Mouse (Mus musculus) CH12.LX (cell line): ENCODE measurements around the gene Rps6ka1. TPM values are rescaled to one million over a fixed set of nuclear protein-coding genes. Genes with fewer than 3 reads are reported as not detected.

Experiments used
- DNase-seq: peaks from one replicate; pipeline ENCODE4 v3.0.0-alpha.2; 2013; ENCODE audit errors: extremely low read depth
- H3K27ac ChIP-seq: 2 replicates; pipeline ENCODE4 v1.5.1; 2012; ENCODE audit warnings: low read depth, mild to moderate bottlenecking, control low read depth, moderate library complexity; ENCODE audit not compliant: insufficient read depth
- H3K27me3 ChIP-seq: replicated peaks from 2 replicates; pipeline ENCODE3; 2012; ENCODE audit warnings: inconsistent platforms
- H3K36me3 ChIP-seq, 2 experiments: replicated peaks in 1 of 2; 2 replicates each; pipeline versions ENCODE3 to v1.6.1; 2012; ENCODE audit warnings: inconsistent platforms in 1 of 2, low read length in 1 of 2, mild to moderate bottlenecking in 1 of 2, mixed read lengths in 1 of 2, moderate library complexity in 1 of 2; ENCODE audit not compliant: control insufficient read depth in 1 of 2, insufficient read depth in 1 of 2
- H3K4me1 ChIP-seq, 2 experiments: 2 replicates each; pipeline ENCODE4 v1.6.1; 2012; ENCODE audit warnings: inconsistent platforms in 1 of 2, moderate library complexity in 1 of 2; ENCODE audit not compliant: insufficient read depth in 2 of 2, control insufficient read depth in 1 of 2
- H3K4me2 ChIP-seq: 2 replicates; pipeline ENCODE4 v1.6.1; 2012; ENCODE audit warnings: low read depth, mild to moderate bottlenecking, control low read depth; ENCODE audit not compliant: poor library complexity, insufficient read depth, severe bottlenecking
- H3K4me3 ChIP-seq, 3 experiments: fragments of 150-350 bp in 1 of 3; sonication (generic) in 1 of 3; replicated peaks in 1 of 3; 2 replicates each; pipeline versions ENCODE3 to v1.5.1; 2011 to 2012; ENCODE audit warnings: low read depth in 2 of 3, low read length in 2 of 3, mild to moderate bottlenecking in 2 of 3, moderate library complexity in 2 of 3, control low read depth in 1 of 3, improper control_type of control experiment in 1 of 3, inconsistent platforms in 1 of 3, mixed read lengths in 1 of 3; ENCODE audit not compliant: poor library complexity in 1 of 3
- H3K79me2 ChIP-seq: replicated peaks from 2 replicates; pipeline ENCODE4 v1.6.1; 2012; ENCODE audit warnings: mild to moderate bottlenecking, moderate library complexity; ENCODE audit not compliant: control insufficient read depth, poor library complexity, insufficient read depth, severe bottlenecking; ENCODE audit errors: extremely low read depth
- H3K9ac ChIP-seq: 2 replicates; pipeline ENCODE4 v1.6.1; 2012; ENCODE audit warnings: low read depth, mild to moderate bottlenecking, control low read depth, moderate library complexity; ENCODE audit not compliant: insufficient read depth
- H3K9me3 ChIP-seq: replicated peaks from 2 replicates; pipeline ENCODE3; 2012; ENCODE audit warnings: low read length, inconsistent platforms, mixed read lengths
- BHLHE40 ChIP-seq: IDR thresholded peaks from 2 replicates; pipeline ENCODE4 v1.6.1; 2011; ENCODE audit warnings: mild to moderate bottlenecking, low read depth, low read length, improper control_type of control experiment
- CHD1 ChIP-seq: IDR thresholded peaks from 2 replicates; pipeline ENCODE4 v1.6.1; 2012; ENCODE audit warnings: low read depth, low read length, improper control_type of control experiment, inconsistent platforms
- CHD2 ChIP-seq: IDR thresholded peaks from 2 replicates; pipeline ENCODE4 v1.6.1; 2011; ENCODE audit warnings: low read length, improper control_type of control experiment
- CTCF ChIP-seq, 2 experiments: IDR thresholded peaks in 1 of 2; conservative IDR thresholded peaks in 1 of 2; 2 replicates each; pipeline ENCODE4 v1.5.1; 2011 to 2012; ENCODE audit warnings: low read depth in 2 of 2, low read length in 2 of 2, improper control_type of control experiment in 1 of 2, inconsistent platforms in 1 of 2, mild to moderate bottlenecking in 1 of 2, moderate library complexity in 1 of 2
- ETS1 ChIP-seq: conservative IDR thresholded peaks from 2 replicates; pipeline ENCODE4 v1.6.1; 2012; ENCODE audit warnings: low read depth, mild to moderate bottlenecking, inconsistent platforms, low read length, improper control_type of control experiment, moderate library complexity
- GABPA ChIP-seq: IDR thresholded peaks from 2 replicates; pipeline ENCODE4 v1.6.1; 2012; ENCODE audit warnings: low read depth, low read length, improper control_type of control experiment, inconsistent platforms; ENCODE audit not compliant: insufficient replicate concordance
- IRF4 ChIP-seq: IDR thresholded peaks from 2 replicates; pipeline ENCODE4 v1.6.1; 2014; ENCODE audit warnings: low read depth, mild to moderate bottlenecking, inconsistent platforms, low read length, improper control_type of control experiment
- JUN ChIP-seq: IDR thresholded peaks from 2 replicates; pipeline ENCODE4 v1.6.1; 2011; ENCODE audit warnings: low read depth, mild to moderate bottlenecking, low read length, improper control_type of control experiment, moderate library complexity; ENCODE audit not compliant: insufficient read depth
- JUND ChIP-seq: conservative IDR thresholded peaks from 2 replicates; pipeline ENCODE4 v1.6.1; 2011; ENCODE audit warnings: low read depth, low read length, improper control_type of control experiment
- KAT2A ChIP-seq: IDR thresholded peaks from 2 replicates; pipeline ENCODE4 v1.6.1; 2012; ENCODE audit warnings: low read length, improper control_type of control experiment, inconsistent platforms; ENCODE audit not compliant: insufficient replicate concordance
- MAFK ChIP-seq: IDR thresholded peaks from 2 replicates; pipeline ENCODE4 v1.6.1; 2011; ENCODE audit warnings: low read length, improper control_type of control experiment; ENCODE audit not compliant: insufficient replicate concordance
- MAZ ChIP-seq: IDR thresholded peaks from 2 replicates; pipeline ENCODE4 v1.6.1; 2012; ENCODE audit warnings: low read depth, mild to moderate bottlenecking, inconsistent platforms, low read length, improper control_type of control experiment, moderate library complexity
- MXI1 ChIP-seq: IDR thresholded peaks from 2 replicates; pipeline ENCODE4 v1.6.1; 2011; ENCODE audit warnings: mild to moderate bottlenecking, low read depth, low read length, improper control_type of control experiment
- MYC ChIP-seq: IDR thresholded peaks from 2 replicates; pipeline ENCODE4 v1.6.1; 2011; ENCODE audit warnings: low read depth, mild to moderate bottlenecking, improper control_type of control experiment, low read length
- NELFE ChIP-seq: IDR thresholded peaks from 2 replicates; pipeline ENCODE4 v1.6.1; 2011; ENCODE audit warnings: low read depth, low read length, improper control_type of control experiment
- PAX5 ChIP-seq: IDR thresholded peaks from 2 replicates; pipeline ENCODE4 v1.6.1; 2012; ENCODE audit warnings: low read length, inconsistent platforms, mixed read lengths
- POLR2A ChIP-seq: IDR thresholded peaks from 2 replicates; pipeline ENCODE4 v1.6.1; 2011; ENCODE audit warnings: low read depth, mild to moderate bottlenecking, improper control_type of control experiment, low read length
- TBP ChIP-seq: conservative IDR thresholded peaks from 2 replicates; pipeline ENCODE4 v1.6.1; 2011; ENCODE audit warnings: low read depth, low read length, improper control_type of control experiment
- TCF12 ChIP-seq: IDR thresholded peaks from 2 replicates; pipeline ENCODE4 v1.6.1; 2014; ENCODE audit warnings: low read depth, mild to moderate bottlenecking, inconsistent platforms, low read length, improper control_type of control experiment
- UBTF ChIP-seq: IDR thresholded peaks from 2 replicates; pipeline ENCODE4 v1.6.1; 2012; ENCODE audit warnings: low read depth, mild to moderate bottlenecking, inconsistent platforms, low read length, improper control_type of control experiment, moderate library complexity
- USF1 ChIP-seq: IDR thresholded peaks from 2 replicates; pipeline ENCODE4 v1.6.1; 2014; ENCODE audit warnings: low read depth, mild to moderate bottlenecking, inconsistent platforms, low read length, improper control_type of control experiment
- ZC3H11A ChIP-seq: IDR thresholded peaks from 2 replicates; pipeline ENCODE4 v1.6.1; 2012; ENCODE audit warnings: low read depth, mild to moderate bottlenecking, inconsistent platforms, low read length, improper control_type of control experiment
- ZMIZ1 ChIP-seq: IDR thresholded peaks from 2 replicates; pipeline ENCODE4 v1.6.1; 2012; ENCODE audit warnings: low read depth, mild to moderate bottlenecking, inconsistent platforms, low read length, improper control_type of control experiment
- ZNF384 ChIP-seq: IDR thresholded peaks from 2 replicates; pipeline ENCODE4 v1.6.1; 2012; ENCODE audit warnings: low read depth, low read length, improper control_type of control experiment, inconsistent platforms
- dilution Hi-C: fragments of 300-500 bp; cut with MboI; formaldehyde crosslinking; loops from 2 replicates; pipeline ENCODE4 v1.14.3; 2020; ENCODE audit warnings: low sequenced_read_pairs; ENCODE audit not compliant: extremely low pct_unique_long_range_greater_than_20kb, extremely low pct_ligation_motif_present
- in situ Hi-C: fragments of 300-500 bp; cut with MboI; formaldehyde crosslinking; loops from 3 replicates; pipeline ENCODE4 v1.14.3; 2019; ENCODE audit warnings: low sequenced_read_pairs, low pct_ligation_motif_present, low pct_unique_long_range_greater_than_20kb, mixed read lengths
- polyA plus RNA-seq: library from polyadenylated mRNA; unstranded; fragments of >175 nt; gene quantifications from 2 replicates; pipeline ENCODE4 v1.2.1, GENCODE M21; 2012; ENCODE audit warnings: low read depth; ENCODE audit not compliant: insufficient read length
- total RNA-seq, 2 experiments: library from RNA; depleted of rRNA; stranded (reverse); fragments of 300-350 nt in 1 of 2; fragments of >200 nt in 1 of 2; gene quantifications; 2 replicates each; pipeline ENCODE4 v1.2.3; 2012 to 2014

The Rps6ka1 gene
- total and polyA plus RNA-seq, 3 experiments: 72.5 to 130 (median 123) TPM

DNA sequence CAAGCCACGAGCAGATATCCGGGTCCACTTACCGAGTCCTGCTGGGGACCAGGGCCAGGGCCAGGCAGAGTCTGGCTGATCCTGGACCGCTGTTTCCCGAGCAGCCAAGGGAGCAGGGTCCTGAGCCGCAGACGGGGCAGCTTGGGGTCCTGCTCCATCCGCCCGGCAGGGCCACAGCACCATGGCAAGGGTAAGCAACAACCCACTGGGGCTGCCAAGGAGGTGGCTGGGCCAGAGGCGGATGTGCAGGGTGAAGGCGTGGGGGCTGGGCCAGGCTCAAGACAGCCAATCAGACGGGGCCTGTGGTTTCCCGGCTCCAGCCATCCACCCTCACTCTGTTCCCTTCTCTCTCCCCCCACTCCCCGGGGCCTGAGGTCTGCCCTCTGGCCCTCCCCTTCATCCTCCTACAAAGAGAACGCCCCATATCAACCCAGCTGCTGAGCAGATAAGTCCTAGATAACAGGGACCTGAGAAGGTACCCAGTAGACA lies 14.7 kb downstream of the Rps6ka1 start (continued):
- TF ChIP-seq CHD1: no peak
- peak; percentile 55; the same call in 1 of the 2 replicates for TF ChIP-seq ZMIZ1
- TF ChIP-seq MXI1: 0 out of 2 replicates have a peak, but pooled peaks have one; percentile 19
- TF ChIP-seq KAT2A: no peak
- peak; percentile 6; the same call in 1 of the 2 replicates for TF ChIP-seq ETS1
- TF ChIP-seq MAFK: no peak
- TF ChIP-seq TBP: 0 out of 2 replicates have a peak, but pooled peaks have one; percentile 31
- TF ChIP-seq, all 38 proteins: peak for 15

DNA sequence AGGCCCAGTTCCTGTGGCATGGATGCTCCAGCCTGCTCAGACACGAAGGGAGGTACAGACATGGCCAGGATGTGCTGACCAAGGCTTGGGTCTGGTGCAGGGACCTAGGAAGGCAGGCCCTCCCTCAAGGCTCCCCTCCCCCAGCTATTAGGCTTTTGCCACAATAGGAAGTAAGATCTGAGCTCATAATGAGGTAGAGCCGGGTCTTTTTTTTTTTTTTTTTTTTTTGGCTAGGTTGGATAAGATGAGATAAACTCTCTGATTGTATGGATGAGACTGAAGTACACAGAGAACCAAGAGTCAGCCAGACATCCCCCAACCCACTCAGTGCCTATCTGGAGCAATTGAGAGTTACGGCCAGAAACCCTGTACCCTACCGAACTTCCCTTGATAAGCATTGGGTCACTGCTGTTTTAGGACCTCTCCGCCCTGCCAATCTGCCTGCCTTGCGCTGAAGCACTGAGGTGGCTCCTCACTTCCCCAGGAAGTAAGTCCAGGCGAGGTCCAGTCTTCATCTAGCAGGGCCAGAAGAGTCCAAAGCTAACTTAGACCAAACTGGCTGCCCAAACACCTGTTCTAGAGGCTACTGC lies 15.3 kb downstream of the Rps6ka1 start:
- dilution Hi-C loops: no loop called here
- H3K4me1 ChIP-seq: peaks cover 24 to 59% of the 10 kb centered on the region in 2 experiments
- H3K79me2 ChIP-seq: peaks cover 23% of the 10 kb centered on the region
- peaks cover 31 to 57% of the 10 kb centered on the region in 2 experiments for H3K36me3 ChIP-seq
- H3K27ac ChIP-seq: peak overlapping the region; percentile 73
- TF ChIP-seq ZNF384: peak; percentile 75
- 0 out of 2 replicates have a peak, but pooled peaks have one; percentile 24 for TF ChIP-seq CHD2
- no peak for TF ChIP-seq MYC
- TF ChIP-seq MAZ: no peak
- TF ChIP-seq GABPA: no peak
- peak; percentile 43 for TF ChIP-seq MXI1
- no peak for TF ChIP-seq USF1
- no peak for TF ChIP-seq UBTF
- TF ChIP-seq TCF12: no peak
- in situ Hi-C loops: no loop called here
- peak overlapping the region; percentile 72 for H3K4me2 ChIP-seq
- H3K27me3 ChIP-seq: no peaks in the 10 kb centered on the region
- DNase-seq: no peak
- no peaks in the 10 kb centered on the region for H3K9me3 ChIP-seq
- H3K9ac ChIP-seq: peak overlapping the region; percentile 88
- H3K4me3 ChIP-seq: peak overlapping the region; percentile 83 to 95 (median 85)

DNA sequence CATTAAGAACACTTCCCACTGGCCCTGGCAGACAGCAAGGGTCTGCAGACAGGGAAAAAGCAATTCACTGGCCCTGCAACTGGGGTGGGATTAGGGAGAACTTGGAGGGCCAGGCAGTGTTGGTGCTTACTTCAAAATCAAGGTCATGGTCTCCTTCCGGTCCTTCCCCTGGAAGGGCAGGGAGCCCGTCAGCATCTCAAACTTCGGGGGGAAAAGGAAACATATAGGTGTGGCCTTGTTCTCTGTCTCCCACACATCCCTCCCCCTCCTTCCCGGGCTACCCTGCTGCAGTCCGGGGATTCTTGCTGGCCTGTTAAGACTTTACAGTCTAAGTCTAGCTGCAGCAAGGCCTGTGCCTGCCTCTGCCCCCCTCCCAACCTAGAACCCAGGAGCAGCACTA lies 22.4 kb downstream of the Rps6ka1 start:
- no peaks in the 10 kb centered on the region; the same call in 1 of the 2 replicates for H3K79me2 ChIP-seq
- no peak overlapping the region for H3K27ac ChIP-seq
- in situ Hi-C loops: no loop called here

More for the DNA sequence above, 22.4 kb downstream of the Rps6ka1 start:
- H3K4me3 ChIP-seq: no peak overlapping the region
- H3K9ac ChIP-seq: no peak overlapping the region
- H3K27me3 ChIP-seq: no peaks in the 10 kb centered on the region
- H3K36me3 ChIP-seq: peaks cover 84 to 93% of the 10 kb centered on the region in 2 experiments
- TF ChIP-seq BHLHE40 (no peak), POLR2A (no peak), ZC3H11A (no peak), CTCF (conservative IDR thresholded peaks at IDR 0.05 in 1 of 2, IDR thresholded peaks at IDR 0.05 in 1 of 2; ENCODE audit: low read depth in 2 of 2, low read length in 2 of 2) (no peak), MYC (no peak), IRF4 (no peak), NELFE (no peak), TCF12 (no peak), KAT2A (no peak), PAX5 (no peak), JUN (no peak), JUND (no peak)
- peaks cover 0 to 57% of the 10 kb centered on the region in 2 experiments; a peak in 3 of 4 replicates for H3K4me1 ChIP-seq
- H3K9me3 ChIP-seq: no peaks in the 10 kb centered on the region
- dilution Hi-C loops: no loop called here
- H3K4me2 ChIP-seq: no peak overlapping the region
- DNase-seq: no peak
